Mouse (Mus musculus) inflammation-experienced regulatory T-cells, adult 6 months (primary cell): ENCODE results near the gene Flnb. TPM values are rescaled to one million over a fixed set of nuclear protein-coding genes. Genes with fewer than 3 reads are reported as not detected.

Experiments used
- ATAC-seq: one replicate; pipeline ENCODE4 v1.8.0; 2017
- polyA plus RNA-seq, 3 experiments: library from polyadenylated mRNA; unstranded; fragments of 100-300 nt; shearing (Covaris generic); gene quantifications; one replicate each; pipeline ENCODE4 v1.2.1; 2017

The Flnb gene
- polyA plus RNA-seq, 3 experiments from 2014 or later, result 5.4 to 11.4 (median 6.1) TPM

GRCm38 (mm10) chr14:7945261-7945660 is 127.5 kb downstream of the Flnb start:
- no peak for ATAC-seq

DNA sequence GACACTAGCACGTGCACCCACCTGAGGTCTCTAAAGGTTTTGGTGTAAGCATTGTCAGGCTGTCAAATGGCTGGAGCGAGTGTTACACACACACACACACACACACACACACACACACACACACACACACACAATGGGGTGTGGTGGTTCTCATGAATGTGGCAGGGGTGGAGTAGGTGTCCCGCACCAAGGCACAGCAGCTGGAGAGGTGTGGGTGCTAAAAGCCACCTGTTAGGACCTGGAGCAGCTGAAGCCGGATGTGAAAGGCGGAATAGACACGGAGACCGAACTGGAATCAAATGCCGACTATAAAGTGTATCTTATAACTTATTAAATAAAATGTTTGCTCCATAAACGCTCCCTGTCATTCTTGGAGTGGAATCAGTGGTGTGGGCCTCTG is 133.5 kb downstream of the Flnb start:
- no peak for ATAC-seq

GRCm38 (mm10) chr14:7952610-7953254 is 135.0 kb downstream of the Flnb start:
- ATAC-seq, result no peak

DNA sequence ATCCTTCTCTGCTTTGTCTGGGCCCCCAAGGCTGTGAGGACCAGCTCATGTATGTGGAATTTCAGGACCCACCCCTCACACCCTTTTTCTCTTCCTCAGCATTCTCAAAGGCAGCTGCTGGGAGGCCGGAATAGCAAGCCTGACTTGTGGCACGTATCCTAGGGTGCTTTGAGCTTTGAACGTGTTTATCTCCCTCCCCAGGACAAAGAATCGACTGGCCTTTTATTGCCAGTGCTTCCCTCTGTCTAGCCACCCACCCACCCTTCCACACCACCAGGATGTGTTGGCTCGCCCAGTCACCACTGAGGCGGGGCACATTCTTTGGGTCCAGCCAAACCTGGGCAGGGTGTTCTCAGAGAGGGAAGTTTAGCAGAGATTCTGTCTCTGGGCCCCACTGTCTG is 136.3 kb downstream of the Flnb start:
- ATAC-seq, result no peak

DNA sequence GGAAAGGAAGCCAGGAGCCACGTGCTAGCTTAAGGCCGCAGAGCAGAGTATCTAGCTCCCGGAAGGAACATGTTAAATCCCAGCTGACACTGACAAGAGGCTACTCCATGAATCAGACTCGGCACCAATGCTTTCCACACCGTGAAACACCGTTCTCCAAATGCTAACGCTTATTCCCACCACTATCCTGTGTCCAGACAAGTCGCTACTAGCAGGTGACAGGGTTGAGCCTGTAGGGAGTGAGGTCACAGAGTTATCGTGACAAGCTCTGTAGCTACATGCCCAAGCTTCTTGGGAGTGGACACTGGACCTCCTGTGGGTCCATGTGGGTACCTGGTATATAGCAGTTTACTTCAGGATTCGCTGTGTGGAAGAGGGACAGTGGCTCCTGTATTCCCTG is 138.7 kb downstream of the Flnb start:
- no peak for ATAC-seq

- no peak for ATAC-seq
These were observed 139.3 kb downstream of the Flnb start, which contains the start of gene Gm45521 for GRCm38 (mm10) chr14:7957049-7957448. Gm45521 (plus strand) TSS chr14:7957288.

- no peak for ATAC-seq
These were observed 142.9 kb downstream of the Flnb start for GRCm38 (mm10) chr14:7960616-7961015.

DNA sequence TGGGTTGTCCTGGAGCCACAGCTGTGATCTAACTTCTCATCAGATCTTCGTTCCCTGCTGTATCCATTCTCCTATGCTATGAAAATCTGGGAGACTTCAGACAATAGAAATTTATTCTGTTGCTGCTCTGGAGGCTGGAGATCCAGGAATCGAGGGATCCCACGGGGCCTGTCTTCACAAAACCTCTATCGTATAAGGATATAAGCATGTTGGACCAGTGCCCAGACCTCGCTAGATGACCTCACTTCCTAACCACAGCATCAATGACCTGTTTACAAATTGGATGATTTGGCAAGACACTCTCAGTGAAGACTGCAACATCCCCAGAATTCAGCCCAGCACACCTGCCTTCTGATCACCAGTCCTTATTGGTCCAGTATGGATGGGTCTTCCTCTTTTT is 144.0 kb downstream of the Flnb start:
- no peak for ATAC-seq

GRCm38 (mm10) chr14:7962626-7963025 is 144.9 kb downstream of the Flnb start:
- no peak for ATAC-seq

- no peak for ATAC-seq
These were observed 145.4 kb downstream of the Flnb start for GRCm38 (mm10) chr14:7963160-7963559.

- ATAC-seq, result peak; percentile 86
These were observed 146.6 kb downstream of the Flnb start for GRCm38 (mm10) chr14:7964219-7964889.

GRCm38 (mm10) chr14:7971889-7972493 is 154.2 kb downstream of the Flnb start:
- ATAC-seq, result no peak

GRCm38 (mm10) chr14:7974643-7975042 is 156.9 kb downstream of the Flnb start:
- ATAC-seq, result no peak

GRCm38 (mm10) chr14:7975177-7975576 is 157.4 kb downstream of the Flnb start:
- ATAC-seq, result no peak

DNA sequence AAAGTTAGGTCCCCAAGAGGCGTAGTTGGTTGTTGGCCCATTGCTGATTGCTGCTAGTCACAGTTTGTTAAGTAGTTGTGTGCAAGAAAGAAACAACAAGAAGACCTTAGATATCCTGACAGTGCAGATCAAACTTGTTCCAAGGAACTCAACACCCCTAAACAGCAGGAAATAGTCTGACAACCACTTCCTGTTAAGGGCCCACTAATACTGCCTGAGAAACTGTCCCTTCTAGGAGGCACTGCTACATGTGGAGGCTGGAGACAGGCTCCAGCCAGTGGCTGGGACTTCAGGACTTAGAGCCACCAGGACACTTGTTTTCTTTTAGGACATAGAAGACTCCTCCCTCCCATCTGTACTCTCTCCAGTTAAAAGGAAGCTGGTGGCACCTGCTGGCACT is 159.7 kb downstream of the Flnb start:
- peak; percentile 82 for ATAC-seq

GRCm38 (mm10) chr14:7978183-7978582 is 160.4 kb downstream of the Flnb start:
- ATAC-seq, result peak; percentile 59

DNA sequence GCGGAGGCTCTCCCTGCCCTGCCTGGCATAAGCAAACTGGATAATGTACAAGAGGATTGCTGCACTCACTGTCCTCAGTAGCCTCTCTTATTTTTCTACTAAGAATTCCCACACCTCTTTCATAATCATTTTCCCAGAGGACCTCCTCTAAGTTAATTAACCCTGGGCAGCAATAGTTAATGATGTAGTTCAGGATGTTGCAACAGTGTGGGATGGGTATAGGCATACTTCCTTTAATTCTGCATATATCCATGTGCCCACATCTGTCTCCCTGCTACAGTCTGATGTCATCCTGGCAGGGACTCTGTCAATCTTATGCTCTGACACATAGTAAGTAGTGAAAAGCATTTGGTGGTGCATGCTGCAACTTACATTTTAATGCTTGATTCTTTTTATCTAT is 163.5 kb downstream of the Flnb start:
- no peak for ATAC-seq

GRCm38 (mm10) chr14:7986913-7987312 is 169.2 kb downstream of the Flnb start:
- ATAC-seq, result no peak

GRCm38 (mm10) chr14:7989371-7989770 is 171.6 kb downstream of the Flnb start:
- peak; percentile 39 for ATAC-seq

DNA sequence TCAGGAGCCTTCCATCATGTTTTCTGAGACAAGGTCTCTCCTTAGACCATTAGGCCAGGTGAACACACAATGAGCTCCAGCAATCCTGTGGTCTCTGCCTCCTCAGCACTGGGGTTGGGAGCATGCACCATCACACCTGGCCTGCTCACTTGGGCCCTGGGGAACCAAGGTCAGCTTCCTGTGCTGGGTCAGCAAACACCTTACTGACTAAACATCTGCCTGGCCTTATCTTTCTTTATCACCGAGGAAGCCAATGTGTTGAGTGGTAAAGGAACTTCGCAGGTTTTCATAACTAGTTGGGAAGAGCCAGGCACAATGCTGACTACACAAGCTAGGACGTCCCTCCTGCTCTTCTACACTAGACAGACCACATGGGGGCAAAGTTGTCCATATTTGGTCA is 172.2 kb downstream of the Flnb start:
- no peak for ATAC-seq

DNA sequence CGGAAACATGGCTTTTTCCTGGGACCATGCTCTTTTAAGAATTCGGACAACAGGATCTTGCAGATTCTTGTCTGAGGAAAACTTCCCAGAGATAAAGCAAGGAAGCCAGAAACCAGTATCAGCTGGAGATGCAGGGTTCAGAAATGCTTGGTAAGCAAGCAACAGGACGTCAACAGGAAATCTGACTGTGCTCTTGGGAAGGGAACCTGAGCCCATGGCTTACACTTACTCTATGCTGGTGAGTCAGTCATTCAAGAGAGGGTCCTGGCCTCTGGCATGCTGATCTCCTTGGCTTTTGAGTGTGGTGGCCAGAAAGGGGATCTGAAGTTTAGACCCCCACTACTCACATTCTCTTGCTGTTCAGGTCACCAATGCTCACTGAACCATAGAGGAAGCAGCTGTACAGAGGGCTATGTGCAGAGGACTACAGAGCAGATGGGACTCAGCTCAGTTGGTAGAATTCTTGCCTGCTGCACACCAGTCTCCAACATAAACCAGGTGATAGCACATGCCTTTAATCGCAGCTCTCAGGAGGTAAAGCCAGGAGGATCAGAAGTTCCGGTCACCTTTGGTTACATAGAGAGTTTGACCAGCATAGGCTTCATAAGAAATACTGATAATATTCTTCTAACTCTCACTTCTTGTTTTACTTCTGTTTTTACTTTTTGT is 173.5 kb downstream of the Flnb start:
- no peak for ATAC-seq

GRCm38 (mm10) chr14:7992158-7992557 is 174.4 kb downstream of the Flnb start:
- ATAC-seq, result no peak

DNA sequence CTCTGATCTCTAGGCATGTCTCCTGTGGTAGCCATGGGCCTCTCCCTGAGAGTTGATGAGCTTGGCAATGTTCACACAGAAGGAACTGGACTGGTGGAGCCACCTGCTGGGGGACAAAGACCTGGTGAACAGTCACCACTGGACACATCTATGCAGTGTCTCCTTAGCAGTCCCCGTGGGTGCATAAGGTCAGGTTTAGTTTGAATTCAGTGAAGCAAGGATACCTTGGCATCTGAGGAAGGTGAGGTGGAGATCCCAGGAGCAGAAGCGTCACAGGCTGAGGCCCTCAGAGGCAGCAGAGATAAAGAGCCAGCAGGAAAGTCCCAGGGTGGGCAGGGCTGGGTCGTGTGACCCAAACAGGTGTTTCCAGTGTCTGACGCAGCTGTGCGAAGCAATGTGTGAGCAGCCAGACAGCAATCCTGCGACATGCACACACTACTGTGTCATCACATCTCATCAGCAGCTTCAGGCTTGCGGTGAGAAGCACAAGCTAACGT is 176.6 kb downstream of the Flnb start, which contains the start of gene Dnase1l3:
Dnase1l3 (minus strand) TSS at position 303 of the 497 bp plus-strand sequence.
- ATAC-seq, result peak; percentile 5
